Mouse (Mus musculus): ENCODE measurements around the gene Apoh. TPM values are rescaled to one million over a fixed set of nuclear protein-coding genes. Genes with fewer than 3 reads are reported as not detected.

Apoh gene
- total and polyA plus RNA-seq, 3 experiments, result not detected

DNA sequence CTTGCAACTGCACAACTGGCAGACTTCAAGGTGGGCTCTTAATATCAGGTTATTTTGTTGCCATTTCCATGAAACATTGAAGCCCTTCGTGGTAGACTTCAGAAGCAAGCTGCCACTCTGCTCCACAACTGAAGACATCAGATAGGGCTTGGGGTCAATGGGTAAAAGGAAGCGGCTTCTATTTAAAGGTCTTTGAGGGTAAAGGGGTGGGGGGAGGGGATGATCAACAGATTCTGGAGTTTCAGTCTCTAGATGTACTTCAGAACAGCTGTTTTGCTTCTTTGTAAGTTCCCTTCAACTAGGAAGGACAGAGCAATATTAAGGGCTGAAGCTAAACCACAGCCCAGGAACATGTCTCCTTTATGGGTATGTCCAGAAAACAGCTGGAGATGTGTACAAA is 31.2 kb upstream of the Apoh start:
- Histone ChIP-seq H3K4me1 (ENCODE audit: control insufficient read depth in 1 of 2, insufficient read depth in 2 of 2, low read length in 2 of 2) (peaks cover 7 to 11% of the 10 kb centered on the region in 2 experiments), H3K36me3 (ENCODE audit: control insufficient read depth in 1 of 2, insufficient read depth in 2 of 2, low read length in 2 of 2) (peaks cover 0 to 20% of the 10 kb centered on the region in 2 experiments; a peak in 2 of 4 replicates)
- 0 out of 2 replicates have a peak, but pooled peaks have one; percentile 17 for TF ChIP-seq ETS1 (IDR thresholded peaks at IDR 0.05; ENCODE audit: low read depth, low read length)
- TF ChIP-seq CHD2 (IDR thresholded peaks at IDR 0.05; ENCODE audit: low read length), result no peak

DNA sequence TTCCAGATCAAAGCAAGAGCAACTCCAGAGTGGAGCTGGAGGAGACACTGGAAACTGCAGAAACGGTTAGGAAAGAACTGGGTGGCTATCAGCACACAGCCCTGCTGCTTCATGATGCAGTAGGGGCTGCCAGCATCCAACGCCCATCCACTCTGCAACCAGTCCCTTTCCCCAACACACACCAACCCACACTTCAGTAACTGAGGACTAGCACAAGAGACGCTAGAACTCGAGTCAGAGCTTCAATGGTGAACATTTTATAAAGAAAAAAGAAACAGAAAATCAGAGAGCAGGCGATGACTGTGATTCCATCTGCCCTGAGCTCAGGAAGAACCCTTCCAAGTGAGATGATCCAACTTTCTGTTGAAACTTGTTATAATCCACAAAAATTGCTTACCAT is 30.6 kb upstream of the Apoh start:
- Histone ChIP-seq H3K9ac (ENCODE audit: control insufficient read depth, low read depth, low read length, poor library complexity, severe bottlenecking) (no peak overlapping the region), H3K79me2 (ENCODE audit: control insufficient read depth, insufficient read depth, low read length, poor library complexity) (peaks cover 6% of the 10 kb centered on the region), H3K27me3 (ENCODE audit: control insufficient read depth in 1 of 2, insufficient read depth in 2 of 2, low read length in 2 of 2) (no peaks in the 10 kb centered on the region), H3K4me3 (ENCODE audit: control insufficient read depth in 1 of 2, insufficient read depth in 1 of 2, low read depth in 2 of 2, low read length in 2 of 2) (no peak overlapping the region), H3K36me3 (ENCODE audit: control insufficient read depth in 1 of 2, insufficient read depth in 2 of 2, low read length in 2 of 2) (peaks cover 0 to 20% of the 10 kb centered on the region in 2 experiments; a peak in 2 of 4 replicates), H3K4me1 (ENCODE audit: control insufficient read depth in 1 of 2, insufficient read depth in 2 of 2, low read length in 2 of 2) (peaks cover 7 to 11% of the 10 kb centered on the region in 2 experiments), H3K9me3 (replicated peaks; ENCODE audit: insufficient read depth, low read length) (no peaks in the 10 kb centered on the region), H3K27ac (ENCODE audit: control insufficient read depth, low read depth, low read length) (no peak overlapping the region)
- TF ChIP-seq POLR2A (IDR thresholded peaks at IDR 0.05; ENCODE audit: control insufficient read depth in 1 of 2, insufficient read depth in 1 of 2, low read depth in 1 of 2, low read length in 2 of 2, poor library complexity in 1 of 2), result no peak
- TF ChIP-seq ZC3H11A (IDR thresholded peaks at IDR 0.05; ENCODE audit: low read depth, low read length), result no peak
- no peak for TF ChIP-seq TAL1 (IDR thresholded peaks at IDR 0.05; ENCODE audit: low read length)
- no peak for TF ChIP-seq BHLHE40 (IDR thresholded peaks at IDR 0.05; ENCODE audit: borderline replicate concordance, low read depth, low read length)
- TF ChIP-seq CHD1 (IDR thresholded peaks at IDR 0.05; ENCODE audit: low read depth, low read length), result no peak
- TF ChIP-seq MEF2A (IDR thresholded peaks at IDR 0.05; ENCODE audit: extremely low read depth, insufficient replicate concordance, low read depth, low read length, poor library complexity, severe bottlenecking), result no peak
- no peak for TF ChIP-seq GATA1 (IDR thresholded peaks at IDR 0.05; ENCODE audit: low read depth, low read length)
- TF ChIP-seq USF2 (IDR thresholded peaks at IDR 0.05; ENCODE audit: borderline replicate concordance in 1 of 2, insufficient read depth in 1 of 2, low read depth in 1 of 2, low read length in 2 of 2), result no peak
- no peak for TF ChIP-seq MAZ (IDR thresholded peaks at IDR 0.05; ENCODE audit: low read depth, low read length)
- TF ChIP-seq JUND (IDR thresholded peaks at IDR 0.05; ENCODE audit: low read depth, low read length), result no peak
- TF ChIP-seq SMC3 (IDR thresholded peaks at IDR 0.05; ENCODE audit: low read depth, low read length), result no peak
- TF ChIP-seq POLR2AphosphoS2 (IDR thresholded peaks at IDR 0.05; ENCODE audit: low read length), result no peak
- no peak for TF ChIP-seq MXI1 (IDR thresholded peaks at IDR 0.05; ENCODE audit: low read depth, low read length)
- TF ChIP-seq KAT2A (conservative IDR thresholded peaks at IDR 0.05; ENCODE audit: low read depth, low read length), result no peak
- TF ChIP-seq NELFE (IDR thresholded peaks at IDR 0.05; ENCODE audit: low read depth, low read length), result no peak
- no peak for DNase-seq (ENCODE audit: low read depth, low spot score)

More for the DNA sequence above, 31.2 kb upstream of the Apoh start:
- H3K79me2 ChIP-seq (ENCODE audit: control insufficient read depth, insufficient read depth, low read length, poor library complexity), result peaks cover 6% of the 10 kb centered on the region
- no peak overlapping the region for H3K27ac ChIP-seq (ENCODE audit: control insufficient read depth, low read depth, low read length)
- H3K4me3 ChIP-seq (ENCODE audit: control insufficient read depth in 1 of 2, insufficient read depth in 1 of 2, low read depth in 2 of 2, low read length in 2 of 2), result no peak overlapping the region
- no peaks in the 10 kb centered on the region for H3K27me3 ChIP-seq (ENCODE audit: control insufficient read depth in 1 of 2, insufficient read depth in 2 of 2, low read length in 2 of 2)
- DNase-seq (ENCODE audit: low read depth, low spot score), result no peak
- H3K9ac ChIP-seq (ENCODE audit: control insufficient read depth, low read depth, low read length, poor library complexity, severe bottlenecking), result no peak overlapping the region
- no peaks in the 10 kb centered on the region for H3K9me3 ChIP-seq (replicated peaks; ENCODE audit: insufficient read depth, low read length)

Measured in MEL (cell line).